Mouse (Mus musculus): ENCODE results near the gene Far2.
A peak's percentile ranks its signal among the peaks of the same experiment; 100 is the strongest.
"Not testable (repeated sequence)": the region's sequence is repeated elsewhere in the genome, so short reads cannot be mapped to it uniquely, and the experiment has no call there.

Gene Far2

DNA sequence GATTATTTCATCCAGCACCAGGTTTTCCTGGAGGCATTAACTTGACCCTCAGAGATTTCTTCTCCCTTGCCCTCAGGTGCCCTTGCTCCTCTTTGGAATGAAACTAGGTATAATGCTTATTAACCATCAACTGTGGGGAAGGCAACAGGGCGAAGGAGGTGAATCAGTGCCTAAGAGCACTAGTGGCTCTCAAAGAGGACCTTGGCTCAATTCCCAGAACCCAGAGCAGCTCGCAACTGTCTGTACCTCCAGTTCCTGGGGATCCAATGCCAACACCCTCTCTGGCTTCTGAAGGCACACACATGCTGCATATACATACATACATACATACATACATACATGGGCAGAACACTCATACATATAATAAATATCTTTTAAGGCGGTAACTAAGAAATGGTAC lies 69.8 kb downstream of the Far2 start:
- DNase-seq (ENCODE audit: low read depth, low spot score), result no peak

DNA sequence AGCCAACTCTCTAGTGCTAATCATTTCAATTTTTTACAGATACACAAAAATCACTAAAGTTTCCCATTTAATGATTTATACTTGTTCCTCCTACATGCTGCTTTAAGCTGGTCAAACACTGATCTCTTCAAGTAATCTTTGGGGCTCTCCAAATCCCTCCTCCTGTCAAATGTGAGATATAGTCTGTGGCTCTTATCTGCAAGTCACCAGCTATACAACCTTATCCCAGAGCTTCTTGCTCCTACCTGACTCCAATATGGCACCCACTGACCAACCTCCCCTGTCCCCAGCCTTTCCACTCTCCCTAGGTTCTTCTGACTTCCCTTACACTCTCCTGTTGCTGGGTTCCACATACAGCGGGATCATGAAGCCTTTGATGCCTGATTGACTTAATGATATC lies 70.6 kb downstream of the Far2 start:
- DNase-seq (ENCODE audit: low read depth, low spot score), result no peak

DNA sequence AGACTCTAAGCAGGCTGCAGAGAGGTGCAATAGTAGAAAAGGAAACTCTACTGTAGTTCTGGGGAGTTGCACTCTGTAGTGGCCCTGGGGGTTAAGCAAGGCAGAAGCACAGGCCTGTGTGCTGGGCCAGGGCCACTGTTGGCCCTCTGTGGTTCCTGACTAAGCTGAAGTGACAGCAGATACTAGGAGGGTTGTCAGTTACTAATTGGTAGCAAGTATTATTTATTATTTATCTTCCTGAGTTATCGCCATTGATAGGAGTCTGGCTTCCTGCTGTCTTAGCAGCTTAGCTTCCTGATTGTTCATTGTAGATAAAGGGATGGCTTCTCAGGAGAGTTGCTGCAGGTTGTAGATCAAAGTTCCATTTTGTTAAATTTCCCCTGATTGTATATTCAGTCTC lies 73.6 kb downstream of the Far2 start:
- no peak for DNase-seq (ENCODE audit: low read depth, low spot score)

DNA sequence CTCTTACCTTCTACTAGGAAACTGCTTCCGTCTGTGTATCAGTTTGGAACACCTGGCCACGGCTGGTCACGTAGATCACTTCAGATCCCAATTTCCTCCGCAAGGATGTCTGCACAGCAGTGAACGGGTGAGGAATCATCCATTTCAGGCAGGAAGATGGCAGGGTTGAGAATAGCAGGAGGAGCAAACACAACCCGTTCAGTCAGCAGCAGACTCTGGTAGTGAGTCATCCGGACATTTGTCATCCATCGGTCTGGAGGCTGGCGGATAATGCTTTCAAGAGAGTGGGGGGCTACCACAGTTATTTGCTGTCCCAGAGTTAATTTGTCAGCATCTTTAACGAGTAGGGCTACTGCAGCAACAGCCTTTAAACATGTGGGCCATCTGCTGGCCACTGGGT lies 79.8 kb downstream of the Far2 start:
- not testable (repeated sequence) for DNase-seq (ENCODE audit: low read depth, low spot score)

DNA sequence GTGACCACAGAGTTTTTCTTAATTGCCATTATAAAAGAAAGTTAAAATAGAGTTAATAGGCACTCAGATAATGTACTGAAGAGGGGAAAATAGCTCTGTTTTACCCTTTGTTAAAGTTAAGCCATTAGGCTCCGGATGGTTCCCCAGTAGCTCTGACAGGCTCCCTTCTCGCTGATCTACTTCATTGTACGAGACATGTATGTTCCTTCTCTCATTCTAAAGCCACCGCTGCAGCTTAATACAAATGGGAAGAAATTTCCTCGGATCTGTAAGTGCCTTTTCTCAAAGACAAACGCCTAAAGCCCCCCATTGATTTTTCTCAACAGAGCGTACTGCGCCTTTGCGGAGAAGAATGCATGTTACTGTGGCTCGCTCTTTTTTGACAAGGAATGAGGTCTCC lies 85.3 kb downstream of the Far2 start:
- no peak for DNase-seq (ENCODE audit: low read depth, low spot score)

DNA sequence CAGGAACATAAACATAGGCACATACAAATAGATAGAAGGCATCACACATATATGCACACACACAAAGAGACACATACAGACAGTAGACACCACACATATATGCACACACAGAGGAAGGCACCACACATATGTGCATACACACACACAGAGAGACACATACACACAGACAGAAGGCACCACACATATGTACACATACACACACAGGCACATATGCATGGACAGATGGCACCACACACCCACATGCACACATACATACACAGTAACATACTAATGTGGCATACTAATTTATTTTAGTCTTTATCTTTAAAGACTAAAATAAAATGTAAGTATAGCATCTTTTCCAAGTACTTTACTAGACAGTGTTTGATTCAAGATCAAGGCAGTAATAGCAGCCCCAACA lies 86.5 kb downstream of the Far2 start:
- DNase-seq (ENCODE audit: low read depth, low spot score), result no peak

DNA sequence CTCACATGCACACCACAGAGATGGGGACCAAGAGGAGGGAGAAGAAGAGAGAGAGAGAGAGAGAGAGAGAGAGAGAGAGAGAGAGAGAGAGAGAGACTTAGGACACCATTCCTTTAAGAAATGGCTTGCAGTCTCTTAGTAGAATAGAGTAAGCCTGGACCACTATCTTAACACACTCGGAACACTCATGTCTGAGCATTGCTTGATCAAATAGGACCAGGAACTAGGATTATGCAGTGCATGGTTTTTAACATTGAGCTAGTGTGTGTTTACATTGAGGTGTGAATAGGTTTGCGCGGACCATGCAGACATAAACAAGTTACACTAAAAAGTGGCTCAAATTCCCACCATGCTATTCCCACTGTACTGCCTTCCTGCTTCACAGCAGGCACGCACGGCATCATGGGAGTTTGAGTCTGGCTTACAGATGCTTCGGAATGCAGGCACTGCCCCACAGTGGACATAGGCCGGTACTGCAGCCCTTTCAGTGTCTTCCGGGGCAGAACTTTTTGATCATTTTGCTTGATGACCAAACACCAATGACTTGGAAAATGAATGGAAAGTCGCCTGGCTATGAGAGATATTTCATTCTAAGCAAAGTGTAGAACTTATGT lies 88.8 kb downstream of the Far2 start:
- DNase-seq (ENCODE audit: low read depth, low spot score), result peak; percentile 85

DNA sequence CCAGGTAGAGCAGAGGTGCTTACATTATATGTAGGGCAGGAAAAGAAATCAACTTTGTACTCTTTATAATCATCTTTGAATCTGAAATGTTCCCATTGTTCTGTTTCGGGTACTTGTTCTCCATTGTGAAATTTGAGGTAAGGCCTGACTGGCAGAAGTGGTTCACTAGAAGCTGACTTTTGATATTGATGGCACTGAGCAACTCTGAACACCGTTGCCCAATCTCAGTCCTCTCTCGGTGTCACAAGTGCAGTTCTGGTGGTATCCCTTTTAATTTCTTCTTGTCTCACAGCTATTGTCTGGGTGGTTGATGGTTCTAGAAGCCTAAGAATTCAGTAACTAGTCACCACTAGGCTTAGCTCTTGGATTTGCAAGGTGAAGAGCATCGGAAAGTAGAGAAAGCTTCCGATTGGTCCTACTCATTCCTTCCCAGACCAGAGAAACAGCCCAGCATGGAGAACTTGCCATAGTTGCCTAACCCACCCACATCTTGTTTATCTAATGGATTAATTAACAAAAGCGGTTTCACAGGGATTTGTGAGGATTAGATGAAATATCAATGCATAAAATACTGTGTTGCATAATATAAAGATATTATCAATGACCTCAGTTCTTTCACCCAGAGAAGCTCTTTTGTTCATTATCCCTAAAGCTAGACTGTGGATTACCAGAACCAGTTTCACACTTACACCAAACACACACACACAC lies 92.4 kb downstream of the Far2 start:
- no peak for DNase-seq (ENCODE audit: low read depth, low spot score)

DNA sequence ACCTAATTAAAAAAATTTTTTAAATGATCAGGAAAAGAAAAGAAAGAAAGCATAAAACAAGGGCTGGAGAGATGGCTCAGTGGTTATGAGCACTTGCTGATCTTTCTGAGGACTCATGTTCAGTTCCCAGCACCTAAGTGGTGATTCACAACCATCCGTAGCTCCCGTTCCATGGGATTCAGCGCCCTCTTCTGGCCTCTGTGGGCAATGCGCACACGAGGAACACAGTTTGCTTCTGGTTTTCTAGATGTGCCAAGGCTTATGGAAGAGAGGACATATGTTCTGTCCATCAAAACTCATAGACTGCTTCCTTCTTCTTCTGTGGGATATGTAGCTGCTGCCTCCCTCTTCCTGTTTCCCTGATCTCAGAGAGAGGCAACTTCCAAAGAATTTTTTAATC lies 94.8 kb downstream of the Far2 start:
- DNase-seq (ENCODE audit: low read depth, low spot score), result peak; percentile 25

DNA sequence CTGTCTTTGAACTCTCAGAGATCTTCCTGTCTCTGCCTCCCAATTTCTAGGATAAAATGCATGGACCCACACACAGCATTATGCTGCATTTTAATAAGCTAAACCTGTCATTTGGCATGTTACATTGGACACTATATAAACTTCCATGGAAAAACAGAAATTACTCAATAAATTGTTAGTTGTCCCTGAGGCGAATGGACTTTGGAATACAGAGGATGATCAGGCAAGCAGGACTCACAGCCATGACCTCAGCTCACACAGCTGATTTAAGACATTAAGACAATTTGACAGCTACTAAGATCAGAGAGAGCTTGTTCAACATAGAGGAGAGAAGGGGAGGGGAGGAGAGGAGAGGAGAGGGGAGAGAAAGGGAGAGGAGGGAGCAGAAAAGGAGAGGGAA lies 95.4 kb downstream of the Far2 start:
- DNase-seq (ENCODE audit: low read depth, low spot score), result no peak

DNA sequence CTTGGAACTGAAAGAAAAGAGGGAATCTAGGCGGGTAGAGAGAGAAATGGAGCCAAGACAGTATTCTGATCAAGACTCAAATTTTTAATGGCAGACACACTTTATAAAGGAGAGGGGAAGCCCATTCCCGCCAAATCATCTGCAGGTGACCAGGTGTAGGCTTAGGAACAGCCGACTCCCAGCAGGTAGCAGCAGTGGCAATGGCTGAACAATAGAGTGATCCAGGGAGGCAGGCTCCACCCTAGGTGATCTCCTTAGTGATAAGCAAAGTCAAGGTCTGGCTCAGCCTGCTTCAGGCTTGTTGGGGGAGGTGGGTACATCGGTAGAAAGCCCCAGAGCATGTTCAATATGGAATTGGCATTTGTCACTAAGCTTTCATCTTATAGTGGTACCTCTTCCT lies 105.2 kb downstream of the Far2 start:
- DNase-seq (ENCODE audit: low read depth, low spot score), result peak; percentile 41

DNA sequence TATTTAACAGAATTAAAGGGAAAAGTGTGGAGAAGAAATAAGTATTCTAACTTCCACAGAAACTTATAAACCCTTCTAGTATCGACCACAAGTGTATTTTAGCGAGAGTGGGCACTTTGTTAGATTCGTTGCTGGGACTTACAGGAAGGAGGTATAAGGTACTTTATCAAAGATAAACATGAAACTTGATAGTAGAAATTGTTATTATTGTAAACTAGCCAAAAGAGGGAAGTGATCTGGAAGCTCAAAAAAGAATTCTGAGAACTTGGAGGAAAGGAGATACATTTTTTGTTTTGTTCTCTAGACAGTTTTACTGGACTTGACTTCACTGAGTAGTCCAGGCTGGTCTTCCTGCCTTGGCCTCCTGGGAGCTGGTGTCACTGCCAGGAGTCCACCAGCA lies 125.8 kb downstream of the Far2 start:
- DNase-seq (ENCODE audit: low read depth, low spot score), result no peak

DNA sequence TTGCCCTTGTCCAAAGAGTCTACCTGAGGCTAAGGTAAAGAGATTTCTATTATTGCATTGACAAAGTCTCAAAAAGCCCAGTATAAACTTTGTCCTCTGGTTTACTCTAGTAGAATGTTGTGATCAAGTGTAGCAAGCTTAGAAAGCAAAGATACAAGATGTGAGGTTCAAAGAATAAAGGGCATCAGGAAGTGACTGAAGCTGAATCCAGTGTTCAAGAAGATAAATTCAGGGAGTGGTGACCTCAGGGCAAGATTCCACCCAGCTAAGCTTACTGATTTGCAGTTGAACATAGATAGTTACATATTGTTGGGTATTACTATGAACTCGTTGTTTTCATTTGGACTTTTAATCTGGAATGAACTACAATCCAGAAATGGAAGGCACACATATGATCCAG lies 138.6 kb downstream of the Far2 start:
- DNase-seq (ENCODE audit: low read depth, low spot score), result no peak

DNA sequence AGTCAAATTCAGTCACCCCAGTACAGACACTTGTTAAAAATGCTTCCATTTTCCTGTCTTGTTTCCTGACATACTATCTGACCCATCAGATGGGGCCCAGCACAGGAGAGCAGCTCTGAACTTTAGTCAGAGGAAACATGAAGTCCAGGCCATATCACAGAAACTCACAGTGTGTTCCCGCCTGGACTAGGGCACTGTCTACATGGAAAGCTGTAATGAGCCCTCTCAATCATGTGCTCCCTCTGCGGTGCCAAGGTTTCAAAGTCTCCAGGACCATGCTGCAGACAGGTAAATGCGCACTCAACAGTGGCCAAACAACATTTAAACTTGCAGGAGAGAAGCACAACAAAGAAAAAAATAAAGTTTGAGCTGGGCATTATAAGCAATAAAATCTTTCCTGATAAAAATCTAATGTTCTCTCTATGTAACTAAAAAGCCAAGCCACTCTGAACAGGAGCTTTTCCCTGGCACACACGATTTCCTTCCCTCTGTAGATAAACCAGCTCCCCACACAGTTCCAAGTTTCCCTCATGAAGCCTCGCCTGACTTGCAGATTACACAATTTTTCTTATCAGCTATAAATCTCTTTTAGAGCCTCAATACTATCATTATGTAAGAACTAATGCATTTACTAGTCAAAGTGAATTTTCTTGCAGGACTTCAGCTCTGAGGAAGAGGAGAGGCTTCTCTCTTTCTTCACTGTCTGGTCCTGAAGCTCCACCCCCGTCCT lies 147.1 kb downstream of the Far2 start:
- no peak for DNase-seq (ENCODE audit: low read depth, low spot score)

DNA sequence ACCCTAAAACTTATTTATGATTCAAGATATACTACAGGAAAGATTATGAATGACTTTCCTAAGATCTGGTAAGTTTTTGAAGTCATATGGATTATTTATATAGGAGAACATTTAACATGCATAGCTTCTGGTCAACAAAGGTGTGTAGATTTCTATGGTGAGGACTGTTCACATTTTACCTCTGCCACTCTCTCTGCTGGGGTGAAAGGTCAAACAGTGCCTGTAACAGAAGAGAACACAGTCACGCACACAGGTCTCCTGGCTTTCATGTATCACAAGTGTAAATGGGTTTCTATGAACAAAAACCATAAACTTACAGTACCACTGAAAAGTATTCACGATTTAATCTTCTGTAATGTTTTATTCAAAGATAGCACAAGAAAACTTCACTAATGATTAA lies 152.1 kb downstream of the Far2 start:
- no peak for DNase-seq (ENCODE audit: low read depth, low spot score)

DNA sequence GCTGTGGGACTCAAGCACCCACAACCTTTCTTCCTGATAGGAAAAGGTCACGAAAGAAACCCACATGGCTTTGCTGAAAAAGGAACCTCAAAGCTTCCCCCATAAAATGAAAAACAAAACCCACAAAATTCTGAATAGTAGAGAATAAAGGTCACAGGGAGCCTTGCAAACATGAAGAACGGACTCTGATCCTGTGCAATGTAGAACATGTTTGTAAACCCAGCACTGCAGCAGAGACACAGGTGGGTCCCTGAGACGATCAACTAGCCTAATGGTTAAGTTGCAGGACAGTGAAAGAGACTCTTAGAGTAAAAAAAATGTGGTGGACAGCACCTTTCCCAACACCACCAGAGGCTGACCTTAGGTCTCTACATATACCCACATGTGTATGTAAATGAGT lies 152.7 kb downstream of the Far2 start:
- DNase-seq (ENCODE audit: low read depth, low spot score), result no peak

DNA sequence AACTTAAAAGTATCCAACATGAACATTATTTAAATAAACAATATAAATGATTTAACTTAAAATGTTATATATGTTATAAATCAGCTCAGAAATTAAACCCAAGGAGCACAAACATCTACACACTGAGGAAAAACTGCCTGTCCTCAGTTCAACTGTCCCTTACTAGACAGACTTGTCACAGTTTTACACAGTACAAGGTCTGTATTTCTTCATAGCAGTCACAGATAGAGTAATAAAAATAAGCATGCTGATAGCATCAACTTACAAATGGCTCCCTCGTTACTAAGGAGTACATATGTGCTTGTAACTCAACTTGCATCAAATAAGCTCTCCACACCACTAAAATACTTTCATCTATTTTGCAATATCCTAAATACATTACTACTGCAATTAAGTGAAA lies 158.1 kb downstream of the Far2 start:
- no peak for DNase-seq (ENCODE audit: low read depth, low spot score)

DNA sequence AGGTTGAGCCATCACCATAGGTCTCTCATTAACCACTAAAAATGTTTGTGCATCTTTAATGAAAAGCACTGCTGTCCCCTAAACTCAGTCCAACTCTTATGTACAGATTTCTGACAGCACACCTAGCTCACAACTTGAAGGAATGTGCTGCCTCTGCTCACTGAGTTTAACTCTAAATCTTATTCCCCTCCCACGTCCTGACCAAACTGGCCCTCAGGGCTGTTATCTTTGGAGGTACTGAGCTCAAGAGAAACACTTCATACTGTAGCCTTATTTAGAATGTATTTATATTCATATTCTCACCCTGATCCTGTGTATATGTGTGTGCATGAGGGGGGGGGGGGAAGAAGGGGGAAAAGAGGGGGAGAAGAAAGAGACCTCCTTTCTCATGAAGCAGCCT lies 160.5 kb downstream of the Far2 start:
- no peak for DNase-seq (ENCODE audit: low read depth, low spot score)

DNA sequence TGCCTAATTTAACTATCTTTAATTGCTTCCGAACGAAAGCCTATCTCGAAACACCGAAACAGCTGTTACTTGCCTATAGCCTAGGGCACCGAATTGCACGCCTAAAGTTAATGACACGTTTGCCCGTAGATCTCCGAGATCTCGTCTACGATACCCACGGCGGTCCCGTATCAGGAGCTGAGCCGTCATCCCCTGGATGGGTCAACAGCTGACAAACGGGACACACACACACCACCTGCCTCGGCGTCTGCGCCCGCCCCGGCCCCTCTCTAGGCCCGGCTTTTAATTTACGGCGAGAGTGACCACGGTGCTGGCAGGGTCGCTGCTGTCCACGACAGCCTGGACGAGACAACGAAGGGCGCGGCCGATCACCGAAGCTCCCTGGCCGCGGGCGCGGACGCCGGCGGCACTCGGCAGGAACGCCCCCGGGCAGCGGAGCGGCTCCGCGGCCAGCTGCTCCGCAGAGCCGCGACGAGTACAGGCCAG lies 164.4 kb downstream of the Far2 start:
- DNase-seq (ENCODE audit: low read depth, low spot score), result peak; percentile 78

DNA sequence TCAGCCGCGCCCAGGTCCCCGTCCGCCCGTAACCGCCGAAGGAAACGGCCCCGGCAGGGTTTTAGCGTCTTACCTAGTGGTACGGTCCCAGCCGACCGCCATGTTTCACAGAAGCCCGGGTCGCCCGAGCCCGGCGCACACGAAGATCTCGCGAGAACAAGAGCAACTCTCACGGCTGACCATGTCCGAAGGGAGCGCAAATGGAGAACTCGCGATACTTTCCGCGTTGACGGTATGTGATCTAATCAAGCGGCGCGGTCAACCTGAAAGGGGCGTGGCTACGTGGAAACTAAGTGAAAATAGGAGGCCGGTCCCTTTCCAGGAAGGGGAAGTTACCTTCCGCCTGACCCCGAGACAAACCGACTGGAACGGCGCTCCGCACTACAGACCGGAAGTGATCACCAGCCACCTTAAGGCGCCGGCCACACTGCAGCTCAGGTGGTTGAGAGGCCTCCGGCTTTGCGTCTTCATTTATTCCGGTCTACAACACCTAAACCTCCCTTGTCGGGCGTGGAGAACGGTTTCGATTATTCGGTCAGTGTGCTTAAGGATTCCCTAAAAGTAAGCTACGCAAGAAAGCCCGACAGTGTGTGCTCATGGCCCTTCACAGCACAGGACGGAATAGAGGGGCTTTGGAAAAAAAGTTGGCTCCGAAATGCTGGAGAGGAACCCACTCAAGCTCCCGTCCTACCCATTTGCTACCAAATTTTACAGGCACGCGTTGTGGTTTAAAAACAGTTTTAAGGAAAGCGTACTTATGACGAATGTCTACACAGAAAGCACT lies 165.0 kb downstream of the Far2 start, which contains the start of gene Ergic2:
Ergic2 (minus strand) TSS at position 478 of the 784 bp plus-strand sequence.
- peak; percentile 100 for DNase-seq (ENCODE audit: low read depth, low spot score)

DNA sequence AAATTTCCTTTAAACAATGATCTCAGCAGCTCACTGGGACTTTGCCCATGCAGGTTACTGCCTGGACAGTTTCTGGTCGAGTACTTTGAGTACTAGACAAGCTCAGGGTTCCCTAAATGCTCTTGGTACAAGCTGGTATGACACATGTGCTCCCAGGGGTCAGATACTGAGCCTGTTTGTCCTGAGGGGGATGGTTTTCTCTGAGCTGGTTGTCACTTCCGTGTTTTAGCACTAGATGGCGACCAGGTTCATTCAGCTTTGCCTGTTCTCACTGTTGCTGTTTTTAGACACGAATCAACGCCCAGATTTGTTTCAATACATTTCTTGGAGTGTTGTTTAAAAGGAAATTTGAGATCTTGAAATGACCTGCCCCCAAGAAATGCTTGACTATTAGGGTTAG lies 167.7 kb downstream of the Far2 start:
- peak; percentile 83 for DNase-seq (ENCODE audit: low read depth, low spot score)

DNA sequence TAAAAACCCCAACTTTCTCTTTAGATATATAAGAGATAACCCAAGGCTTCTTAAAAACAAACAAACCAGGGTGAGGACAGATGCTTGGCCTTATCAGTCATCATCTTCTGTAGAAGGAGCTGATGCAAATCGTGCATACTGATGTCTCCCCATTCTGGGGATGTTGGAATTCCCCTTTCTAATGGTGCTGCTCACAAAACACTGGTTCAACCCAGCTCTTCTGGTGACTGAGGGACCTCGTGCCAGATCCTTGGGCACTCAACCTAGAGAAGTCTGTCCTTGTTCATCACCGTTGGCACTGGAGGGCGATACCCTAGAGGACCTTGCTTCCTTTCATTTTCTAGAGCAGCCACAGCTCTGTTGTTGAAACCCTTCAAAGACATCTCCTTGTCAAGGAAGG lies 169.7 kb downstream of the Far2 start:
- no peak for DNase-seq (ENCODE audit: low read depth, low spot score)
